Mouse (Mus musculus) cerebellum, postnatal 4 days (tissue): ENCODE data around the gene Galt.

Experiments
- DNase-seq, 2 experiments: peaks; one replicate each; pipeline ENCODE4 v3.0.0; 2022; ENCODE audit warnings: low spot score in 2 of 2, mixed read lengths in 1 of 2

Galt gene

GRCm38 (mm10) chr4:41754797-41755337 lies at the start of gene Galt:
Galt (plus strand) TSS chr4:41755228.
- DNase-seq: no peak

- DNase-seq: no peak
Measured at GRCm38 (mm10) chr4:41705922-41706754, 48.9 kb upstream of the Galt start.

- DNase-seq: peak in 1 of 2 experiments; percentile 74
Measured at GRCm38 (mm10) chr4:41707011-41707535, 48.0 kb upstream of the Galt start.

GRCm38 (mm10) chr4:41708192-41708745 lies 46.8 kb upstream of the Galt start:
- DNase-seq: no peak

- DNase-seq: no peak
Measured at GRCm38 (mm10) chr4:41710229-41710628, 44.8 kb upstream of the Galt start.

GRCm38 (mm10) chr4:41711705-41712375 lies 43.2 kb upstream of the Galt start:
- DNase-seq: no peak

- DNase-seq: no peak
Measured at GRCm38 (mm10) chr4:41712421-41713196, 42.4 kb upstream of the Galt start.

GRCm38 (mm10) chr4:41713197-41714067 lies 41.6 kb upstream of the Galt start, which contains the start of gene Rpp25l:
Rpp25l (minus strand) TSS chr4:41713534.
- DNase-seq: peak; percentile 65 to 92

- DNase-seq: peak in 1 of 2 experiments; percentile 69
Measured at GRCm38 (mm10) chr4:41714276-41714675, 40.8 kb upstream of the Galt start.

- DNase-seq: no peak
Measured at GRCm38 (mm10) chr4:41715082-41715481, 39.9 kb upstream of the Galt start.

GRCm38 (mm10) chr4:41715596-41715995 lies 39.4 kb upstream of the Galt start:
- peak in 1 of 2 experiments; percentile 55 for DNase-seq

- DNase-seq: no peak
Measured at GRCm38 (mm10) chr4:41716834-41717233, 38.2 kb upstream of the Galt start.

GRCm38 (mm10) chr4:41722918-41723351 lies 32.1 kb upstream of the Galt start, which contains the start of gene Dctn3:
Dctn3 (minus strand) TSS chr4:41723170.
- peak in 1 of 2 experiments; percentile 79 for DNase-seq

- no peak for DNase-seq
Measured at GRCm38 (mm10) chr4:41726826-41727621, 28.0 kb upstream of the Galt start.

GRCm38 (mm10) chr4:41731052-41731765 lies 23.8 kb upstream of the Galt start, which contains the start of gene Arid3c:
Arid3c (minus strand) TSS chr4:41731142.
- DNase-seq: no peak

- DNase-seq: peak; percentile 61 to 73
Measured at GRCm38 (mm10) chr4:41737602-41738255, 17.3 kb upstream of the Galt start.

- DNase-seq: no peak
Measured at GRCm38 (mm10) chr4:41738256-41738603, 16.8 kb upstream of the Galt start.

- no peak for DNase-seq
Measured at GRCm38 (mm10) chr4:41739260-41739659, 15.8 kb upstream of the Galt start.
